Mouse (Mus musculus) heart, adult 2 months (tissue): Measurements from ENCODE around the gene Rbpj.

Experiments
- CTCF ChIP-seq: fragments of 200-600 bp; IDR thresholded peaks from 2 replicates; pipeline ENCODE4 v1.8.1; 2022; ENCODE audit warnings: antibody characterized with exemption, mild to moderate bottlenecking, moderate library complexity
- POLR2A ChIP-seq: fragments of 200-500 bp; IDR thresholded peaks from 2 replicates; pipeline ENCODE4 v1.6.1; 2011; ENCODE audit warnings: mild to moderate bottlenecking, low read depth, low read length, control low read depth; ENCODE audit not compliant: insufficient read depth

DNA sequence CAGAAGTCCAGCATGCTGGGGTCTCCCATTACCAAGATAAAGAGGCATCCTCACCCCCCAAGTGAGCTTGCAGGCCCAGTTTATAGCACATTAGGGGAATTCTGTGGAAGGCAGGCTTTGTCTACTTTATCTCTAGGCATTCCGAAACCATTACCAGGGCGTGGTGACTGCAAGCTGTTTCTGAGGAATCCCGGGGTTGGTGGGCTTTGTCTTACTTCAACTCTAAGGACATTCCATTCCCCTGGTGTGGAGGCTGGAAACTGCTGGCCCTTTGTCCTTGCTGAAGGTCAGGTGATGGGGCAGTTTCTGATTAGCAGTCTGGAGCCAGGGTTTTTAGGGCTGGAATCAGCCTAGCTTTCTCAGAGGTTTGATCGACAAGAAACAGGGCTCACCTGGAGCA, 205.6 kb downstream of the Rbpj start:
- TF ChIP-seq POLR2A (no peak), CTCF (no peak)
